Mouse (Mus musculus) kidney, adult 2 months (tissue): ENCODE measurements around the gene Hist1h4i. TPM values are rescaled to one million over a fixed set of nuclear protein-coding genes. Genes with fewer than 3 reads are reported as not detected.
A peak's percentile ranks its signal among the peaks of the same experiment; 100 is the strongest.
"Not testable (repeated sequence)": the region's sequence is repeated elsewhere in the genome, so short reads cannot be mapped to it uniquely, and the experiment has no call there.

Experiments used
- DNase-seq: peaks from one replicate; pipeline ENCODE4 v3.0.0; 2021
- H3K27ac ChIP-seq: fragments of 200-500 bp; 2 replicates; pipeline ENCODE4 v1.5.1; 2012; ENCODE audit warnings: low read depth, low read length, control low read depth, inconsistent platforms; ENCODE audit not compliant: insufficient read depth
- H3K27me3 ChIP-seq: fragments of 200-500 bp; replicated peaks from 2 replicates; pipeline ENCODE4 v1.6.1; 2012; ENCODE audit warnings: mild to moderate bottlenecking, moderate library complexity, low read length, inconsistent platforms; ENCODE audit not compliant: control insufficient read depth, insufficient read depth
- H3K36me3 ChIP-seq: fragments of 200-500 bp; 2 replicates; pipeline ENCODE4 v1.6.1; 2012; ENCODE audit warnings: mild to moderate bottlenecking, moderate library complexity, low read length, inconsistent platforms; ENCODE audit not compliant: control insufficient read depth, insufficient read depth
- H3K4me1 ChIP-seq: fragments of 200-500 bp; 2 replicates; pipeline ENCODE4 v1.6.1; 2011; ENCODE audit warnings: low read length; ENCODE audit not compliant: control insufficient read depth, insufficient read depth
- H3K4me3 ChIP-seq: fragments of 200-500 bp; 2 replicates; pipeline ENCODE4 v1.5.1; 2011; ENCODE audit warnings: mild to moderate bottlenecking, low read depth, low read length, control low read depth; ENCODE audit not compliant: insufficient read depth
- CTCF ChIP-seq: fragments of 200-500 bp; conservative IDR thresholded peaks from 2 replicates; pipeline ENCODE4 v1.5.1; 2011; ENCODE audit warnings: low read depth, mild to moderate bottlenecking, control low read depth, low read length, moderate library complexity, mixed read lengths; ENCODE audit not compliant: insufficient read depth, insufficient read length
- POLR2A ChIP-seq: fragments of 200-500 bp; IDR thresholded peaks from one replicate; pipeline ENCODE4 v1.6.1; 2011; ENCODE audit warnings: low read depth, low read length, control low read depth
- WGBS: fragments of 180-500 bp; shearing (Covaris S2); methylation state at CpG from one replicate; pipeline ENCODE4 v1.1.7; 2018; 5-methylcytosine and 5-hydroxymethylcytosine counted together
- polyA plus RNA-seq: library from polyadenylated mRNA; depleted of rRNA; stranded (reverse); fragments of >200 nt; gene quantifications from 2 replicates; pipeline ENCODE4 v1.2.3, GENCODE M21; 2012; rRNA removed

Hist1h4i gene
- polyA plus RNA-seq: 10.5 and 12.5 TPM in 2 replicates

GRCm38 (mm10) chr13:22041142-22041536 lies at the start of gene Hist1h4i:
TSS of gene Hist1h4i (minus strand) at chr13:22041362.
- not testable (repeated sequence) for H3K36me3 ChIP-seq, H3K27ac ChIP-seq, H3K27me3 ChIP-seq
- WGBS: 1% methylated on average over 27 of the region's 27 CpGs
- Histone ChIP-seq H3K4me1 (peaks cover 13% of the 10 kb centered on the region; the same call in 1 of the 2 replicates), H3K4me3 (peak within 1 kb of the TSS; percentile 59)
- peak; percentile 95 for DNase-seq
- TF ChIP-seq POLR2A: peak; percentile 78

- DNase-seq, H3K27ac ChIP-seq, H3K27me3 ChIP-seq, H3K4me3 ChIP-seq, H3K36me3 ChIP-seq, H3K4me1 ChIP-seq: not testable (repeated sequence)
- WGBS: 77% methylated on average over 1 of the region's 1 CpGs
These were observed 43.0 kb upstream of the Hist1h4i start, which contains the start of gene Vmn1r188 for GRCm38 (mm10) chr13:22084140-22084539. TSS of gene Vmn1r188 (plus strand) at chr13:22084440.

DNA sequence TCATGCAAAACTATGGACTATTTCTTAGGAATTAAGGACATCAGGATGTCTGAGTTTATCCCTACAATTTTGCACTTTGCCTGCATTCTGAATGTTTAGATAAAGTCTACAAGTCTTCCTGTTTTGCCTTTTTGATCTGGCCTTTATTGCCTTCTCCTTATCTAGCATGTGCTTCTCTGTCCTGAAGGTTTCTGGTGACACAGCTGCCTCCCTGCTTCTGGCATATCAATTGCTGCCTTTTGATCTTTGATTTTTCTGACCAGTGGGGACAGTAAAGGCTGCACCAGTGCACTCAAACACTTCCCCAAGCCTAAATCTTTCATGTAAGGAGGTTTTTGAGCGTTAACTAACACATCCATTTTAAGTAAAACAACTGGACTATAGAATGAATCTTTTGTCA lies 22.3 kb upstream of the Hist1h4i start:
- H3K4me3 ChIP-seq: no peak overlapping the region
- no peaks in the 10 kb centered on the region for H3K4me1 ChIP-seq
- TF ChIP-seq CTCF (no peak), POLR2A (no peak)
- no peak for DNase-seq
- H3K27me3 ChIP-seq: peaks cover 1% of the 10 kb centered on the region; the same call in 1 of the 2 replicates
- WGBS: 48% methylated on average over 1 of the region's 1 CpGs
- no peaks in the 10 kb centered on the region for H3K36me3 ChIP-seq
- no peak overlapping the region for H3K27ac ChIP-seq

- H3K27me3 ChIP-seq: no peaks in the 10 kb centered on the region
- no peak for DNase-seq
- H3K36me3 ChIP-seq: no peaks in the 10 kb centered on the region
- TF ChIP-seq CTCF (no peak), POLR2A (no peak)
- WGBS: 50% methylated on average over 1 of the region's 1 CpGs
- no peaks in the 10 kb centered on the region for H3K4me1 ChIP-seq
- H3K4me3 ChIP-seq: no peak overlapping the region
- H3K27ac ChIP-seq: no peak overlapping the region
These were observed 20.3 kb upstream of the Hist1h4i start for GRCm38 (mm10) chr13:22061422-22061821.

- Histone ChIP-seq H3K36me3 (no peaks in the 10 kb centered on the region), H3K4me1 (no peaks in the 10 kb centered on the region), H3K27me3 (no peaks in the 10 kb centered on the region; the same call in 1 of the 2 replicates), H3K27ac (no peak overlapping the region), H3K4me3 (no peak overlapping the region)
- DNase-seq: no peak
- no peak for TF ChIP-seq CTCF
- no peak for TF ChIP-seq POLR2A
- 97% methylated on average over 1 of the region's 1 CpGs for WGBS
These were observed 12.6 kb upstream of the Hist1h4i start for GRCm38 (mm10) chr13:22053754-22054153.

- H3K36me3 ChIP-seq: no peaks in the 10 kb centered on the region
- 20% methylated on average over 5 of the region's 5 CpGs for WGBS
- no peak for DNase-seq
- no peak overlapping the region for H3K27ac ChIP-seq
- H3K4me1 ChIP-seq: no peaks in the 10 kb centered on the region
- no peaks in the 10 kb centered on the region; the same call in 1 of the 2 replicates for H3K27me3 ChIP-seq
- H3K4me3 ChIP-seq: no peak overlapping the region
- TF ChIP-seq POLR2A: no peak
- no peak for TF ChIP-seq CTCF
These were observed 10.3 kb upstream of the Hist1h4i start for GRCm38 (mm10) chr13:22051523-22051859.

DNA sequence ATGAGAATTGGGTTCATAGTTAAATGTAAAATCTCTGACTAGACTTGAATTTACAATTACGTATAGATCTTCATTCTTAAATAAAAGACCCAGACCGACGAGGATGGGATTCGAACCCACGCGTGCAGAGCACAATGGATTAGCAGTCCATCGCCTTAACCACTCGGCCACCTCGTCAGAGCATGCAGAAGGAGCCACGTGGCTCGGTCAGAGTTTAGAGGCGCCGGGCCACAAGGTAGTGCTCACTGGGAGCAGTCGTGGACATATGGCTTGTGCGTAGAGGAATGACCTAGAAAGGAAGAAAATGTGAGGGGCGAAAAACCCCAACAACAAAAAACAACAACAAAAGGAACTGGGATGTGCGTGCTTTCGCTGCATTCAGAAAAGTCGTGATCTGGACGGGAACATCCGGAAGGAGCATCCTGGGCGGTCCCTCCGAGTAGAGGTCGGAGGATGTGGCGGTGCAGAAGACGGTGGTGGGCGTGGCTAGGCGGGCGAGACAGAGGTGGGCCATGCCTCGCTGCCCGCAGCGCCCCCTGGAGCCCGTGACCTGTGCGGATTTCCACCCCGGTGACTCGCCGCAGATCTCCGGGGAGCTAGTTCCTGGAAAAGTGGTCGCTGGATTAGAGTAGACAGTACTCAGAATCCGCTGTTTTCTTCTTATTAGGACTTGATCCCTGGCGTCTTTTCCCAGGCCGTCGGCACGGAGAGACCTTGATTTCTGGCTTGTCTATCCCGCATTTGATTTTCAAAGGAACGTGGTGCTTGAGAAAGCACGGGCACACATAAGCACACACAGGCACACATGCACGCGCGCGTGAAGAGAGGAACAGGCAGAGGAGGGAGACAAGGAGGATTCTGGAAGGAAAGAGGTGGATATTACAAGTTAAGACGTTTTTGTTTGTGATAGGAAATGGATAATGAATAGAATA lies 9.7 kb upstream of the Hist1h4i start:
- Histone ChIP-seq H3K27ac (no peak overlapping the region), H3K4me1 (no peaks in the 10 kb centered on the region), H3K27me3 (no peaks in the 10 kb centered on the region; the same call in 1 of the 2 replicates), H3K4me3 (peak overlapping the region; percentile 51), H3K36me3 (no peaks in the 10 kb centered on the region)
- peak; percentile 93 for DNase-seq
- WGBS: under 1% methylated on average over 52 of the region's 52 CpGs
- no peak for TF ChIP-seq POLR2A
- peak; percentile 56 for TF ChIP-seq CTCF
